Mouse (Mus musculus): ENCODE measurements around the gene Vmn2r105.

Vmn2r105 gene

DNA sequence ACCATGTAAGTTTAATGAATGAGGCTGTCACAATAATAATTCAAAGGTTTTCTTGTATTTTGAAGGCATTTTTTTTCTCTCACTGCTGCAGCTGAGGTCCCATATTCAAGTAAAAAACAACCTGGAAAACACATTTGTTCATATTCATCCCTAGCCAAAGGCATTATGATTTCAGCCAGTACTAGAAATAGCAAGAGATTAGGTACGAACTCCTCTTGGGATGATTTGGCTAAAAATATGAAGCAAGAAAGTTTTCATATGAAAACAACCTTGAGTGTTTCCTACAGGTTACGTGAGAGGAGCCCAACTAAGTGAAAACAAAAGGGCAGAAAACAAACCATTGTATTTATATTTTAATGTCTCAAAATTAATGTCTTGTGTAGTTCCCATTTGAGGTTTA lies at the start of gene Vmn2r105:
Gene Vmn2r105 (minus strand): TSS at position 101 of the 400 bp plus-strand sequence.
- DNase-seq (ENCODE audit: low spot score): no peak

- DNase-seq (ENCODE audit: low spot score): no peak
Measured at GRCm38 (mm10) chr17:20255522-20255921, 20.7 kb upstream of the Vmn2r105 start.

DNA sequence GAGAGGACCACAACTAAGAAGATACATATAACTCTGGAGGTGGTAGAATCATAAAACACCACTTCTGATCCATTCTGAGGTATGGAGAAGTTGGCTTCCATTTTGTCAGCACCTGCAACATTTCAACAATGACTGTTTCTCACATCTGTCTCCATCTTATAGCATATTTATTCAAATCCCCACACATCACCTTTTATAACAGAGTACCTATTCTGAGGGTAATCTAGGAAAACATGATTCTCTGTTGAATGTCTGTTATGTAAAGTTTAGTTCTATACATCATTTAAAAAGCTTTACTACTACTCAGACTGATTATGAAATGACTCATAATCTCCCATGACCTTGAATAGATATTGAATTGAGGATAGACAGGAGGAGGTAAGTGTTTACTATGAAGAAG lies 51.9 kb downstream of the Vmn2r105 start, which contains the start of gene Fpr-rs6:
Gene Fpr-rs6 (minus strand): TSS at position 101 of the 400 bp plus-strand sequence.
- no peak for DNase-seq (ENCODE audit: low spot score)

Measured in MN1 (cell line).